Mouse (Mus musculus): ENCODE results near the gene Cbln4. TPM values are rescaled to one million over a fixed set of nuclear protein-coding genes. Genes with fewer than 3 reads are reported as not detected.
A peak's percentile ranks its signal among the peaks of the same experiment; 100 is the strongest.

Gene Cbln4
- not detected for total RNA-seq (2021)
- long read RNA-seq, experiment 1, result 0 reads
- long read RNA-seq, experiment 2, result 0 reads

DNA sequence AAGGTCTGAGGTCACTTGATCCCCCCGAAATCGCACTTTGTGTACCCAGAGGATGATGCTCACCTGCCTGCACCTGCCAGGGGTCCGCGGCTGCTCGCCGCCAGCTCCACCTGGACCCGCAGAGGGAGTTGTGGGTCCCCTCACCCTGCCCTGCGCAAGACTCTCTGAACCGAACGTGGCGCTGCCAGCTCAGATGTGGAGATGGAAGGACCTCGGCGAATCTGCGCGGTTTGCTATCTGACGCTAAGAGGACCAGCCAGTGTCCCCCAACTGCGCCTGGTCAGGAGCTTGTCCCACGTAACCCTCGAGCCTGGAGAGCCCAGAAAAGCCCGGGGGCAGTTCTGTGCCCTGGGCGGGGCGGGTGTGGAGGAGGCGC is at the start of gene Cbln4:
Gene Cbln4, minus strand, starts transcription at position 232 of the 376 bp plus-strand sequence.
- DNase-seq, result no peak

- DNase-seq, result no peak
Measured at GRCm38 (mm10) chr2:172078596-172078995, 35.3 kb upstream of the Cbln4 start.

DNA sequence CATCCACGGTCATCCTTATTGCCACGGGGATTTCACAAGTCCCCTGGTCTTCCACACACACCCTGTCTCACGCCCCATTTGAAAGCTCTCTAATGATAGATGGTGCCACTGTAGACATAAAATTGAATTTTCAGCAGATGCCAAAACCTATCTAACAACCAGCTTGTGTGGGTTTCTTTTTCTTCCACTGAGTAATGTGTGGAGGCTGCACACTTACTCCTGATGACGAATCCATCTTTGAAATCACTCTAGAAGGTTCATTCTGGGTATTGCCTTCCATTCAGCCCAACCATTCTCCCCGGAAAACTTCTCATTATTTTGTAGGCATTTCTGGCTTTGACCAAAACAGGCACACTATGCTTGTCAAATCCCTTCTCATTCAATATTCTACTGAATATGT is 33.0 kb upstream of the Cbln4 start:
- DNase-seq, result no peak

GRCm38 (mm10) chr2:172062876-172063275 is 19.6 kb upstream of the Cbln4 start:
- DNase-seq, result no peak

DNA sequence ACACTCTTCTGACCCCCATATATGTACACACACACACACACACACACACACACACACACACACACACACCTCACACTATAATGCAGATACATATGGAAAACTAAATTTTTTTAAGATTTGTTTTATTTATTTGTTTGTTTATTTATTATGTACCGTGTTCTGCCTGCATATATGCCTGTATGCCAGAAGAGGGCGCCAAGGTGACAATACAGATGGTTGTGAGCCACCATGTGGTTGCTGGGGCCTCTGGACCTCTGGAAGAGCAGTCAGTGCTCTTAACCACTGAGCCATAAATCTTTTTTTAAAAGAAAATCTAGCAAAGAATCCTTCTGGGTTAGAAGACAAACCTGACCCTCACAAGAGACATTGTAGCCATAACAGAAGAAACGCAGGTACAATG is 16.5 kb upstream of the Cbln4 start:
- DNase-seq, result no peak

- DNase-seq, result no peak
Measured at GRCm38 (mm10) chr2:172058936-172059665, 15.8 kb upstream of the Cbln4 start.

GRCm38 (mm10) chr2:172046002-172046401 is 2.7 kb upstream of the Cbln4 start:
- DNase-seq, result no peak

DNA sequence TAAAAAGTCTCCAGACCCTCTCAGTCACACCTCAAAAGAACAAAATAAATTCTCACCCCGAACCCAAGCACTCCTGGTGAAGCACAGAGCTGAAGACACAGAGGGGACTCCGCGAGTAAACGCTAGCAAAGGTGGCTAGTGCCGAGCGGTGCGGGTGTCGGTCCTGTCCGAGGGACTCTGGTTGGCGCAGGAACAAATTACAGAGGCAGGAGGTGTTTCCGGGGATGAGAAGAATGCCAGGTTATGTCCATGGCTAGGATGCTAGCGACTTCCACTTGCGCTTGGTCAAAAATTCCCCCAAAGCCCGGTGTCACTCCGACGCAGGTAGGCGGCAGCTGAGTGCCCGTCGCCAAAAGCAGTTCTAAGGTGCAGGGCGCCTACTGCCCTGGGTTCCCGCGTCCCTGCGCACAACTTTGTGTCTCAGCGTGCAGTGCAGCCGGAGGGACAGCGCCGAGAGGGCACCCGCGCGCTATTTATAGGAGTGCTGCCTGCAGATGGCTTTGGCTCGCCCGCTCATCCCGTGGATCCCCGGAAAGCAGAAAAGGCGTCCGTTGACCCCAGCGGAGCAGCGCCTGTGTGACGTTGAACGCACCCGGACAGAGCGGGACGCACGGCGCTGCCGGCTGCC is 545 bp downstream of the Cbln4 start:
- no peak for DNase-seq

- DNase-seq, result peak; percentile 92
Measured at GRCm38 (mm10) chr2:172042125-172042524, 1.1 kb downstream of the Cbln4 start.

- DNase-seq, result no peak
Measured at GRCm38 (mm10) chr2:172040859-172041258, 2.4 kb downstream of the Cbln4 start.

GRCm38 (mm10) chr2:172039601-172040000 is 3.7 kb downstream of the Cbln4 start:
- no peak for DNase-seq

- no peak for DNase-seq
Measured at GRCm38 (mm10) chr2:172034281-172034680, 9.0 kb downstream of the Cbln4 start.

DNA sequence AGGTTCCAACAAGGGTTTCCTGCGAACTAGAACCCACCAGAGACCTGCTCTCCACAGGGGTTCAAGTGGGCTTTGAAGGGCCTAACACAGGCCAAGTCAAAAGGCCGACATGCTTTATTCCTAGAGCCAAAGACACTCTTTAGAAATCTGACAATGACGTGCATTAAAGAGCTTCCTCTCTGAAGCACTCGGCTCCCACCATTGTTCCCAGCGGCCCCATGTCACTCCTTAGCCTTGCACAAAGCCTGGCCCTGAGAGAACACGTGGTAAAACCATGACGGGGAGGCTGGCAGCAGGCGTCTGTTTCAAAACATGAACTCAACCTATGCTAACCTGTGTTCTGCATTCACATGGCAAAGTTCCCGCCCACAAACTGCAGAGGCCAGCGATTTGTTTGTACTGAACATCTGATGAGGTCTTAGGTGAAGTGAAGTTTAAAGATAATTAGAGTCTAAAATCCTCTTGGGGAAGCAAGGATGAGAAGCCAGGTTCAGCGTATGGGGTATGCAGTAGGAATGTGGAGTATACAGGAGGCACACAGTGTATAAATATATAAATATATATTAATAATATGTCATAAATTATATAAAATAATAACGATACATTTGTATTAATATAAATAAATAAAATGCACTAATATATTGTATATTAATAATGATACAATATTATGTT is 17.7 kb downstream of the Cbln4 start:
- no peak for DNase-seq

- DNase-seq, result no peak
Measured at GRCm38 (mm10) chr2:172006726-172007125, 36.5 kb downstream of the Cbln4 start.

DNA sequence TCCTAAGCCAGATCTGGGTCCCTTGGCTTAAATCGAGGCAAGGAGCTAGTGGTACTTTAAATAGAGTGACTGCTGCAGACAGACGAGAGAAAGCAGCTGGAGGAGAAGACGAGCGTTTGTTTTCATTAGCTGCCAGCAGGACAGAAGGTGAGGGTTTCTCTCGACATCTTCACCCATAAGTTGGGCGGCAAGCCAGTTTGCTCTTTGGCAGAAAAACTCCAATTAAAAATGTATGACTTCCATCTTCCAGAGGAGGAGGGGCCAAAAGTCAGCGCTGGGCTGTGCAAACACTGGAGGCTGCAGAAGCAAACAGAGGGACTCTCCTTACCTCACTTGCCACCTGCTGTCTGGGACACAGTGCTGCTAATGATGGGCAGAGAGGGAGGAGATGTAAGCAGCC is 37.3 kb downstream of the Cbln4 start:
- DNase-seq, result no peak

DNA sequence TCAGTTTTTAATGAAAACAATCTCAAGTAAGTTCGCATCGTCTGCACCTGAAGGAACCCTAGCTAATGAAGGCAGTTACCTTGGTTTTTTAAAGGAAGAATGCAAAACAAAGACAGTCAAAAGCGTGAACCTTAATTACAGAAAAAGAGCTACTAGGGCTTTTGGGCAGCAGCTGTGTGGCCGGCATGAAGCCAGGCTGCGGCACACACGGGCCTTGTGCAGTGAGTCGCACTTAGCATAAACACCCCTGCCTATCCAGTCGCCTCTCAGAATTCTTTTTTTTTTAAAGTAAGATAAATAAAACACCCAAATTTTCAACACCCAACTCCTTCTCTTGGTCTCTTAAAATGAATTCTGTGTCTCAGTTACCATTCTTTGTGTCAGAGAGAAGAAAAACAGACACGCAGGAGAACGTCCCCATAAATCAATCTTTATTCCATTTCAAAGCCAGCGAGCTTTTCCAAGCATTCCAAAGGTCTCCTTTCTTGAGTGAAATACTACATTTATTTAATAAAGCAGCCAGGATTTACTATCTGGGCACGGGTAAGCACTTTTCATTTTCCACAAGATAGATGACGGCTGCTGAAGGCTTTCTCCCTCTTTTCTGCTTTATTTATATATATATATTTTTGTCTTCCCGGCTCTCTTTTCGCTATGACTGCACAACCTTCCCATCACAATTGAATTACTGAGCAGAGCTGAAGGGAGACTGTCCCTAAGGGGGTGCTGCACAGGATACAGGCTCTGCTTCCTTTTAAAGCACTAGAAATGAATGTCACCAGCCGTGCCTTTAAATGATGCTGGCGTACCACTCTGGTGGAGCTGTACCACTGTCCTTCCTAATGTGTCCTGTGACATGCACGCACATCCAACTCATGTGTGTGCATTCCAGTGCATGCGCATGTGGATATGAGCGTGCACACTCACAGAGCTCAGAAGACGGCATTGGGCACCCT is 39.0 kb downstream of the Cbln4 start:
- no peak for DNase-seq

DNA sequence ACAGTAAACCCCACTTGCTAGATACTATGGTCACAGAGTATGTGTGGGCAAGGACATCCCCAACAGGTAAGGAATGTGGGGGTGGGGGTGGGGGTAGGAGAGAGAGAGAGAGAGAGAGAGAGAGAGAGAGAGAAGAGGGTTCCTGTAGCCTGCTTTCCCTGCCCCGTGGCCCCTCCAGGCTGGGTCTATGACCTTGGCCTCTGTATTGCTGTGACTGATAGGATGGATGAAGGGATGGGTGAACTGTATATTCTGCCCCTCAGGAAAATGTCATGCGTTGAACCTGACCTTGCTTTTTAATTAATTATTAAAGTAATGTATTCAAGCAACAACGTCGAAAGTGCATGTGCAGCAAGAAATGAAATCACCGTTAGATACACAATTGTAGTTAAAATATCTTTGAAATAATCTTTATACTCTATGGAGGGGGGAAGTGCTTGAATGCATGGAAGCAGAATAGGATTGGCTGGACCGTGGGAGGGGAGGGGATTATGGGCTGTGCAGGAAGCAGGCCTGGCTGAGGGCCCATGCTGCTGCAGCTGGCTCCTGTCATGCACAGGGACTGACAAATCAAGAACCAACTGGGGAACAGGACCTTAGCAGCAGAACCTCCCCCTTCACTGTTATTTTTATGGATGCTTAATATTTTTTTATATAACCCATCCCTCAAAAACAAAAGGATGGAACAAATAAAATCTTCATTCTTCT is 46.1 kb downstream of the Cbln4 start:
- DNase-seq, result peak; percentile 2 to 42

GRCm38 (mm10) chr2:171994861-171995260 is 48.4 kb downstream of the Cbln4 start:
- no peak for DNase-seq

- no peak for DNase-seq
Measured at GRCm38 (mm10) chr2:171994240-171994639, 49.0 kb downstream of the Cbln4 start.

DNA sequence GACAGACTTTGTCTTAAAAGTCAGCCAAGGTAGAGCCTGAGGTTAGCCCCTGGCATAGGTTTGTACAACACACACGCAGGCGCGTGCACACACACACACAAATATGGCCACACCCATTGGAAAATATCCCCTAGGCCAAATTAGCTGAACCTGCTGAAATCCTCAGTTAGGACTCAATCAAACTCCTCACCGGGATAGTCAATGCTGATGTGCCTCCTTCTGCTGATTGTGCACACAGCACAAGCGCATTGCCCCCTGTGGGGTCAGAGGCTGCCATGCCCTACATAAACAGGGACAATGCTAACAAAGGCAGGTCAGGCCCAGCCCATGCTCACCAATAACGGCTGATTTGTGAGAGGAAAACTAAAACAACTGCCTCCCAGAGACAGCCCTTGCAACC is 56.6 kb downstream of the Cbln4 start:
- DNase-seq, result no peak

All from adrenal gland, postnatal 36 days (tissue).